Mouse (Mus musculus) CH12.LX (cell line): ENCODE results near the gene Zfp677. TPM values are rescaled to one million over a fixed set of nuclear protein-coding genes. Genes with fewer than 3 reads are reported as not detected.

ENCODE experiments used
- DNase-seq: peaks from one replicate; pipeline ENCODE4 v3.0.0-alpha.2; 2013; ENCODE audit errors: extremely low read depth
- H3K27ac ChIP-seq: 2 replicates; pipeline ENCODE4 v1.5.1; 2012; ENCODE audit warnings: low read depth, mild to moderate bottlenecking, control low read depth, moderate library complexity; ENCODE audit not compliant: insufficient read depth
- H3K27me3 ChIP-seq: replicated peaks from 2 replicates; pipeline ENCODE3; 2012; ENCODE audit warnings: inconsistent platforms
- H3K36me3 ChIP-seq, 2 experiments: replicated peaks in 1 of 2; 2 replicates each; pipeline versions ENCODE3 to v1.6.1; 2012; ENCODE audit warnings: inconsistent platforms in 1 of 2, low read length in 1 of 2, mild to moderate bottlenecking in 1 of 2, mixed read lengths in 1 of 2, moderate library complexity in 1 of 2; ENCODE audit not compliant: control insufficient read depth in 1 of 2, insufficient read depth in 1 of 2
- H3K4me1 ChIP-seq, 2 experiments: 2 replicates each; pipeline ENCODE4 v1.6.1; 2012; ENCODE audit warnings: inconsistent platforms in 1 of 2, moderate library complexity in 1 of 2; ENCODE audit not compliant: insufficient read depth in 2 of 2, control insufficient read depth in 1 of 2
- H3K4me2 ChIP-seq: 2 replicates; pipeline ENCODE4 v1.6.1; 2012; ENCODE audit warnings: low read depth, mild to moderate bottlenecking, control low read depth; ENCODE audit not compliant: poor library complexity, insufficient read depth, severe bottlenecking
- H3K4me3 ChIP-seq, 3 experiments: fragments of 150-350 bp in 1 of 3; sonication (generic) in 1 of 3; replicated peaks in 1 of 3; 2 replicates each; pipeline versions ENCODE3 to v1.5.1; 2011 to 2012; ENCODE audit warnings: low read depth in 2 of 3, low read length in 2 of 3, mild to moderate bottlenecking in 2 of 3, moderate library complexity in 2 of 3, control low read depth in 1 of 3, improper control_type of control experiment in 1 of 3, inconsistent platforms in 1 of 3, mixed read lengths in 1 of 3; ENCODE audit not compliant: poor library complexity in 1 of 3
- H3K79me2 ChIP-seq: replicated peaks from 2 replicates; pipeline ENCODE4 v1.6.1; 2012; ENCODE audit warnings: mild to moderate bottlenecking, moderate library complexity; ENCODE audit not compliant: control insufficient read depth, poor library complexity, insufficient read depth, severe bottlenecking; ENCODE audit errors: extremely low read depth
- H3K9ac ChIP-seq: 2 replicates; pipeline ENCODE4 v1.6.1; 2012; ENCODE audit warnings: low read depth, mild to moderate bottlenecking, control low read depth, moderate library complexity; ENCODE audit not compliant: insufficient read depth
- H3K9me3 ChIP-seq: replicated peaks from 2 replicates; pipeline ENCODE3; 2012; ENCODE audit warnings: low read length, inconsistent platforms, mixed read lengths
- BHLHE40 ChIP-seq: IDR thresholded peaks from 2 replicates; pipeline ENCODE4 v1.6.1; 2011; ENCODE audit warnings: mild to moderate bottlenecking, low read depth, low read length, improper control_type of control experiment
- CHD1 ChIP-seq: IDR thresholded peaks from 2 replicates; pipeline ENCODE4 v1.6.1; 2012; ENCODE audit warnings: low read depth, low read length, improper control_type of control experiment, inconsistent platforms
- CHD2 ChIP-seq: IDR thresholded peaks from 2 replicates; pipeline ENCODE4 v1.6.1; 2011; ENCODE audit warnings: low read length, improper control_type of control experiment
- CTCF ChIP-seq, 2 experiments: IDR thresholded peaks in 1 of 2; conservative IDR thresholded peaks in 1 of 2; 2 replicates each; pipeline ENCODE4 v1.5.1; 2011 to 2012; ENCODE audit warnings: low read depth in 2 of 2, low read length in 2 of 2, improper control_type of control experiment in 1 of 2, inconsistent platforms in 1 of 2, mild to moderate bottlenecking in 1 of 2, moderate library complexity in 1 of 2
- E2F4 ChIP-seq: IDR thresholded peaks from 2 replicates; pipeline ENCODE4 v1.6.1; 2011; ENCODE audit warnings: low read depth, low read length, improper control_type of control experiment; ENCODE audit not compliant: insufficient replicate concordance
- ELF1 ChIP-seq: IDR thresholded peaks from 2 replicates; pipeline ENCODE4 v1.6.1; 2014; ENCODE audit warnings: low read depth, mild to moderate bottlenecking, inconsistent platforms, low read length, improper control_type of control experiment
- ETS1 ChIP-seq: conservative IDR thresholded peaks from 2 replicates; pipeline ENCODE4 v1.6.1; 2012; ENCODE audit warnings: low read depth, mild to moderate bottlenecking, inconsistent platforms, low read length, improper control_type of control experiment, moderate library complexity
- GABPA ChIP-seq: IDR thresholded peaks from 2 replicates; pipeline ENCODE4 v1.6.1; 2012; ENCODE audit warnings: low read depth, low read length, improper control_type of control experiment, inconsistent platforms; ENCODE audit not compliant: insufficient replicate concordance
- IRF4 ChIP-seq: IDR thresholded peaks from 2 replicates; pipeline ENCODE4 v1.6.1; 2014; ENCODE audit warnings: low read depth, mild to moderate bottlenecking, inconsistent platforms, low read length, improper control_type of control experiment
- JUN ChIP-seq: IDR thresholded peaks from 2 replicates; pipeline ENCODE4 v1.6.1; 2011; ENCODE audit warnings: low read depth, mild to moderate bottlenecking, low read length, improper control_type of control experiment, moderate library complexity; ENCODE audit not compliant: insufficient read depth
- JUND ChIP-seq: conservative IDR thresholded peaks from 2 replicates; pipeline ENCODE4 v1.6.1; 2011; ENCODE audit warnings: low read depth, low read length, improper control_type of control experiment
- KAT2A ChIP-seq: IDR thresholded peaks from 2 replicates; pipeline ENCODE4 v1.6.1; 2012; ENCODE audit warnings: low read length, improper control_type of control experiment, inconsistent platforms; ENCODE audit not compliant: insufficient replicate concordance
- MAFK ChIP-seq: IDR thresholded peaks from 2 replicates; pipeline ENCODE4 v1.6.1; 2011; ENCODE audit warnings: low read length, improper control_type of control experiment; ENCODE audit not compliant: insufficient replicate concordance
- MAX ChIP-seq: IDR thresholded peaks from 2 replicates; pipeline ENCODE4 v1.6.1; 2011; ENCODE audit warnings: low read length, improper control_type of control experiment
- MEF2A ChIP-seq: IDR thresholded peaks from 2 replicates; pipeline ENCODE4 v1.6.1; 2014; ENCODE audit warnings: low read depth, mild to moderate bottlenecking, inconsistent platforms, low read length, improper control_type of control experiment, borderline replicate concordance
- MXI1 ChIP-seq: IDR thresholded peaks from 2 replicates; pipeline ENCODE4 v1.6.1; 2011; ENCODE audit warnings: mild to moderate bottlenecking, low read depth, low read length, improper control_type of control experiment
- MYC ChIP-seq: IDR thresholded peaks from 2 replicates; pipeline ENCODE4 v1.6.1; 2011; ENCODE audit warnings: low read depth, mild to moderate bottlenecking, improper control_type of control experiment, low read length
- NELFE ChIP-seq: IDR thresholded peaks from 2 replicates; pipeline ENCODE4 v1.6.1; 2011; ENCODE audit warnings: low read depth, low read length, improper control_type of control experiment
- NRF1 ChIP-seq: IDR thresholded peaks from 2 replicates; pipeline ENCODE4 v1.6.1; 2014; ENCODE audit warnings: low read depth, mild to moderate bottlenecking, inconsistent platforms, low read length, improper control_type of control experiment, moderate library complexity
- PAX5 ChIP-seq: IDR thresholded peaks from 2 replicates; pipeline ENCODE4 v1.6.1; 2012; ENCODE audit warnings: low read length, inconsistent platforms, mixed read lengths
- RCOR1 ChIP-seq: conservative IDR thresholded peaks from 2 replicates; pipeline ENCODE4 v1.6.1; 2012; ENCODE audit warnings: low read depth, mild to moderate bottlenecking, inconsistent platforms, low read length, improper control_type of control experiment
- SMC3 ChIP-seq: IDR thresholded peaks from 2 replicates; pipeline ENCODE4 v1.6.1; 2011; ENCODE audit warnings: low read depth, low read length, improper control_type of control experiment
- TBP ChIP-seq: conservative IDR thresholded peaks from 2 replicates; pipeline ENCODE4 v1.6.1; 2011; ENCODE audit warnings: low read depth, low read length, improper control_type of control experiment
- TCF12 ChIP-seq: IDR thresholded peaks from 2 replicates; pipeline ENCODE4 v1.6.1; 2014; ENCODE audit warnings: low read depth, mild to moderate bottlenecking, inconsistent platforms, low read length, improper control_type of control experiment
- USF1 ChIP-seq: IDR thresholded peaks from 2 replicates; pipeline ENCODE4 v1.6.1; 2014; ENCODE audit warnings: low read depth, mild to moderate bottlenecking, inconsistent platforms, low read length, improper control_type of control experiment
- USF2 ChIP-seq: conservative IDR thresholded peaks from 2 replicates; pipeline ENCODE4 v1.6.1; 2011; ENCODE audit warnings: low read depth, low read length, improper control_type of control experiment
- ZC3H11A ChIP-seq: IDR thresholded peaks from 2 replicates; pipeline ENCODE4 v1.6.1; 2012; ENCODE audit warnings: low read depth, mild to moderate bottlenecking, inconsistent platforms, low read length, improper control_type of control experiment
- ZNF384 ChIP-seq: IDR thresholded peaks from 2 replicates; pipeline ENCODE4 v1.6.1; 2012; ENCODE audit warnings: low read depth, low read length, improper control_type of control experiment, inconsistent platforms
- dilution Hi-C: fragments of 300-500 bp; cut with MboI; formaldehyde crosslinking; loops from 2 replicates; pipeline ENCODE4 v1.14.3; 2020; ENCODE audit warnings: low sequenced_read_pairs; ENCODE audit not compliant: extremely low pct_unique_long_range_greater_than_20kb, extremely low pct_ligation_motif_present
- in situ Hi-C: fragments of 300-500 bp; cut with MboI; formaldehyde crosslinking; loops from 3 replicates; pipeline ENCODE4 v1.14.3; 2019; ENCODE audit warnings: low sequenced_read_pairs, low pct_ligation_motif_present, low pct_unique_long_range_greater_than_20kb, mixed read lengths
- polyA plus RNA-seq: library from polyadenylated mRNA; unstranded; fragments of >175 nt; gene quantifications from 2 replicates; pipeline ENCODE4 v1.2.1, GENCODE M21; 2012; ENCODE audit warnings: low read depth; ENCODE audit not compliant: insufficient read length
- total RNA-seq, 2 experiments: library from RNA; depleted of rRNA; stranded (reverse); fragments of 300-350 nt in 1 of 2; fragments of >200 nt in 1 of 2; gene quantifications; 2 replicates each; pipeline ENCODE4 v1.2.3; 2012 to 2014

Gene Zfp677
- total and polyA plus RNA-seq, 3 experiments: 1.4 to 4.1 (median 1.8) TPM

DNA sequence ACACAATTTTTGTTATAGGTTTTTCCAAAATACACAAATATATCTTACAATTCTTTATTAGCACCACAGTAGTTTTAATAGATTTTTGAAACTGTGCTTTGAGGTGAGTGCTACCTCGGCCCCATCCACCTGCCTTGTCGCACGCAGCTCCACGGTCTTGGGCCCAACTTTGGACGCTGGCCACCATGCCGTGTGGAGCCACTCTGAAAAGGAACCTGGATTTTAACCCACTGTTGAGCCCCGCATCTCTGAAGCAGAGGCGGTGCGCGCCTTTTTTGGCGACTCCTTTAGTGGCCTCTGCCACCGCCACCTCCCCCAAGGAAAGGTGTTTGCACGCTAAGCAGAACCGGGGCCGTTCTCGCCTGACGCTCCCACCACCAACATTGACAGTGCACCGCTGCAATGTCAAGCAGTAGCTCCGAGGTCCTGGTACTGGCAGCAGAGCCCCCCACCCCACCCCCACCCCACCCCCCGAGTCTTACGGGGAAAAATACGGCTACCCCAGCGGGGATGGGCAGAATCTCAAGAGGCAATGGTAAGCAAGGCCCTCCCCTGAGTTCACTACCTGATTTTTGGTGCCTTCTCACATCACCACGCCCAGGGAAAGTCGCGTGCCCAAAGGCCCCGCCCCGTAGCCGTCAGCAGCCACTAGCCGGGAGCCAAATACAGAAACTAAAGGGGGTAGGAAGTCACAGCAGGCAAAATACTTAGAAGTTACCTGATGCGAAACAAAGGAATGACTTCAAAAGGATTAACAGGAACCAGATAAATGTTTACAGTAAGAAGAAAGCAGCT, 13.4 kb upstream of the Zfp677 start:
- H3K9ac ChIP-seq: no peak overlapping the region
- H3K4me1 ChIP-seq: no peaks in the 10 kb centered on the region
- H3K79me2 ChIP-seq: no peaks in the 10 kb centered on the region
- H3K9me3 ChIP-seq: no peaks in the 10 kb centered on the region
- in situ Hi-C loops (no loop called here), dilution Hi-C loops (no loop called here)
- H3K4me3 ChIP-seq: no peak overlapping the region
- H3K27me3 ChIP-seq: no peaks in the 10 kb centered on the region
- DNase-seq: no peak
- no peak overlapping the region for H3K27ac ChIP-seq
- no peaks in the 10 kb centered on the region for H3K36me3 ChIP-seq
- no peak overlapping the region for H3K4me2 ChIP-seq
- TF ChIP-seq RCOR1 (no peak), GABPA (no peak), ZNF384 (no peak), CHD1 (no peak), ELF1 (no peak), E2F4 (no peak), MYC (no peak), CHD2 (no peak), JUN (no peak), KAT2A (no peak), USF1 (no peak), ETS1 (no peak), TBP (no peak), CTCF (conservative IDR thresholded peaks at IDR 0.05 in 1 of 2, IDR thresholded peaks at IDR 0.05 in 1 of 2; ENCODE audit: low read depth in 2 of 2, low read length in 2 of 2) (no peak), PAX5 (no peak), MAFK (no peak), JUND (no peak), NRF1 (no peak), MEF2A (no peak), NELFE (no peak)

GRCm38 (mm10) chr17:21375311-21375710, 8.2 kb upstream of the Zfp677 start:
- TF ChIP-seq GABPA (no peak), IRF4 (no peak), MAX (no peak), SMC3 (no peak), RCOR1 (no peak), TCF12 (no peak), PAX5 (no peak), CHD2 (no peak), MYC (no peak), ZC3H11A (no peak), BHLHE40 (no peak), KAT2A (no peak), NRF1 (no peak), JUN (no peak), NELFE (no peak), MXI1 (no peak), MEF2A (no peak), ZNF384 (no peak), USF2 (no peak)
- Histone ChIP-seq H3K4me1 (no peaks in the 10 kb centered on the region), H3K4me3 (no peak overlapping the region), H3K27ac (no peak overlapping the region), H3K79me2 (no peaks in the 10 kb centered on the region), H3K4me2 (no peak overlapping the region), H3K27me3 (peaks cover 2% of the 10 kb centered on the region), H3K9ac (no peak overlapping the region), H3K9me3 (no peaks in the 10 kb centered on the region), H3K36me3 (no peaks in the 10 kb centered on the region)
- in situ Hi-C loops (no loop called here), dilution Hi-C loops (no loop called here)
- no peak for DNase-seq
